Comparison of ENCODE assay signal across 24 mouse cellular contexts in the genomic region with DNA sequence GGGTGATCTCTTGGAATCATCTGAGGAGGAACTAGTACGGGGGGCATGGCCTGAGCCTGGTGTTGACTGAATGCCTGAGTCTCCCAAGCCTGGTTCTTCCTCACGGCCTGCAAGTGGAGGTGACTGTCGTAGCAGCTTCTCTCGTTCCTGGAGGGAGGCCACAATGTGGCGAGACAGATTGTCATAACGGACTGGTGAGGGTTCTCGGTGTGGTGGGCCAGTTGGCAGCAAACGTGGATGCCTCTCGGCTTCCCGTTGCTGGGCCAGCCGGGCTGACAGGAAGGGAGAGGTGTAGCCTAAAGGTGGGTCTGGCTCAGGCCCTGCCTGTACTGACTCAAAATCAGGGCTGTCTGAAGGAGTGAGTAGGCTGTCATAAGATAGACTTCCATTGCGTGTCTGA. TPM values are rescaled to one million over a fixed set of nuclear protein-coding genes. Genes with fewer than 3 reads are reported as not detected.
DNase-seq lines count a peak whose midpoint lies in the region; ATAC-seq and TF ChIP-seq lines count a peak whose summit lies in the region.
"Had no signal": no experiment of that assay in that cellular context is flagged by ENCODE, and none has a peak within 500 bp of the region (broad histone marks: within the 10 kb centered on the region; RNA-seq: fewer than 3 reads in every experiment).

No protein-coding gene starts in this region.

- peaks cover 80% of the 10 kb centered on the region for H3K36me3 ChIP-seq in hindbrain, postnatal 0 days (ENCODE audit: insufficient read depth, low read length)
- peaks cover 28% of the 10 kb centered on the region for H3K36me3 ChIP-seq in hindbrain, embryonic 11.5 days (ENCODE audit: control insufficient read depth, insufficient read depth, low read length)

- H3K27ac ChIP-seq in hindbrain, postnatal 0 days = no peak overlapping the region
- no peak overlapping the region for H3K27ac ChIP-seq in hindbrain, embryonic 11.5 days (ENCODE audit: low read depth, low read length)
- H3K27ac ChIP-seq: gastrocnemius, adult 2 months; limb, embryonic 15.5 days; neural tube, embryonic 13.5 days had no signal

- ATAC-seq in hindbrain, postnatal 0 days = peak; percentile 28; the same call in 1 of the 2 replicates
- ATAC-seq in hindbrain, embryonic 11.5 days (ENCODE audit: low FRiP score) = no peak
- ATAC-seq: CD4-positive, CD25-positive, alpha-beta regulatory T cell, adult 4 months; liver, postnatal 0 days had no signal

- no peaks in the 10 kb centered on the region for H3K4me1 ChIP-seq in hindbrain, postnatal 0 days (ENCODE audit: insufficient read depth, low read length)
- no peaks in the 10 kb centered on the region for H3K4me1 ChIP-seq in hindbrain, embryonic 11.5 days (replicated peaks; ENCODE audit: control insufficient read depth, insufficient read depth, low read length)
- H3K4me1 ChIP-seq: heart, embryonic 12.5 days; limb, embryonic 15.5 days; neural tube, embryonic 13.5 days had no signal

- TF ChIP-seq CTCF in hindbrain, postnatal 0 days (IDR thresholded peaks at IDR 0.05; ENCODE audit: low read depth) = no peak

- H3K9me3 ChIP-seq in hindbrain, postnatal 0 days (ENCODE audit: low read length) = no peaks in the 10 kb centered on the region
- H3K9me3 ChIP-seq in hindbrain, embryonic 11.5 days (ENCODE audit: control insufficient read depth, low read length) = no peaks in the 10 kb centered on the region
- H3K9me3 ChIP-seq: heart, embryonic 12.5 days; limb, embryonic 15.5 days; megakaryocyte, embryonic 14.5 days; neural tube, embryonic 13.5 days had no signal

- WGBS in hindbrain, postnatal 0 days = 85% methylated on average over 12 of the region's 12 CpGs
- WGBS in hindbrain, embryonic 11.5 days = 91% methylated on average over 12 of the region's 12 CpGs

- peak; percentile 24 for DNase-seq in cerebellum, adult 11 months
- DNase-seq in cerebellum, adult 8-10 months = no peak
- DNase-seq in hindbrain, postnatal 0 days (ENCODE audit: low spot score) = no peak
- DNase-seq in hindbrain, embryonic 11.5 days (ENCODE audit: low spot score) = no peak
- peak; percentile 57 for DNase-seq in cerebellum, adult 11-12 months
- peak; percentile 53 to 62 for DNase-seq in cerebellum, postnatal 25 days
- DNase-seq in kidney, postnatal 36 days = no peak
- DNase-seq in ovary, postnatal 14 days (ENCODE audit: low spot score) = no peak
- DNase-seq: adrenal gland, postnatal 14 days; forebrain, postnatal 0 days; gastrocnemius, adult 2 months; kidney, adult 2 months; kidney, postnatal 10 days; liver, postnatal 0 days; thymus, postnatal 36 days had no signal

- no peak overlapping the region for H3K4me3 ChIP-seq in hindbrain, postnatal 0 days (ENCODE audit: low read length)
- no peak overlapping the region for H3K4me3 ChIP-seq in hindbrain, embryonic 11.5 days (ENCODE audit: low read depth, low read length)
- H3K4me3 ChIP-seq: gastrocnemius, adult 2 months; heart, embryonic 12.5 days; limb, embryonic 15.5 days; megakaryocyte, embryonic 14.5 days; neural tube, embryonic 13.5 days had no signal

- H3K27me3 ChIP-seq in hindbrain, postnatal 0 days (ENCODE audit: insufficient read depth, low read length) = no peaks in the 10 kb centered on the region
- H3K27me3 ChIP-seq in hindbrain, embryonic 11.5 days (ENCODE audit: control insufficient read depth, insufficient read depth, low read length) = no peaks in the 10 kb centered on the region
- H3K27me3 ChIP-seq: heart, embryonic 12.5 days; limb, embryonic 15.5 days; megakaryocyte, embryonic 14.5 days; neural tube, embryonic 13.5 days had no signal

- no peak overlapping the region for H3K9ac ChIP-seq in hindbrain, postnatal 0 days (replicated peaks; ENCODE audit: low read length)
- no peak overlapping the region for H3K9ac ChIP-seq in hindbrain, embryonic 11.5 days (ENCODE audit: low read depth, low read length)
- H3K9ac ChIP-seq: forebrain, postnatal 0 days; heart, embryonic 12.5 days; limb, embryonic 15.5 days; liver, postnatal 0 days; neural tube, embryonic 13.5 days had no signal

- H3K4me2 ChIP-seq in hindbrain, postnatal 0 days (ENCODE audit: low read depth, low read length) = no peak overlapping the region
- H3K4me2 ChIP-seq in hindbrain, embryonic 11.5 days (replicated peaks; ENCODE audit: low read depth, low read length) = no peak overlapping the region
- H3K4me2 ChIP-seq: heart, embryonic 12.5 days; limb, embryonic 15.5 days; neural tube, embryonic 13.5 days had no signal

RNA-seq across cellular contexts. Expression of a gene that starts 11.1 kb away (rescaled TPM):
- total RNA-seq in hindbrain, postnatal 0 days (2014; rRNA removed) = 133 and 150 TPM in 2 replicates
- 342 and 347 TPM in 2 replicates for polyA plus RNA-seq in hindbrain, postnatal 0 days (2015; fragmentation: Nextera tagmentation; extraction: Ambion mirVana)
- 185 and 190 TPM in 2 replicates for polyA plus RNA-seq in hindbrain, embryonic 11.5 days (2014; fragmentation: Nextera tagmentation; extraction: Ambion mirVana)

RNA-seq across cellular contexts. Expression of a gene that starts 11.8 kb away (rescaled TPM):
- total RNA-seq in hindbrain, postnatal 0 days (2014; rRNA removed) = 31.4 and 31.6 TPM in 2 replicates
- 47.4 and 47.5 TPM in 2 replicates for polyA plus RNA-seq in hindbrain, postnatal 0 days (2015; fragmentation: Nextera tagmentation; extraction: Ambion mirVana)
- 65.2 and 66.3 TPM in 2 replicates for polyA plus RNA-seq in hindbrain, embryonic 11.5 days (2014; fragmentation: Nextera tagmentation; extraction: Ambion mirVana)

RNA-seq across cellular contexts. Expression of a gene that starts 12.2 kb away (rescaled TPM):
- total RNA-seq in hindbrain, postnatal 0 days (2014; rRNA removed) = not detected in 2 replicates
- polyA plus RNA-seq in hindbrain, postnatal 0 days (2015; fragmentation: Nextera tagmentation; extraction: Ambion mirVana) = not detected in 2 replicates
- polyA plus RNA-seq in hindbrain, embryonic 11.5 days (2014; fragmentation: Nextera tagmentation; extraction: Ambion mirVana) = not detected in 2 replicates
- total RNA-seq: adrenal gland, postnatal 14 days; forebrain, postnatal 0 days; granulocyte monocyte progenitor cell, adult 5-6 weeks had no signal
- polyA plus RNA-seq: CD4-positive, CD25-positive, alpha-beta regulatory T cell, adult 4 months; cortical plate, adult 2 months; embryonic facial prominence, embryonic 11.5 days; forebrain, postnatal 0 days; heart, embryonic 12.5 days; kidney, adult 2 months; limb, embryonic 15.5 days; liver, postnatal 0 days; neural tube, embryonic 13.5 days; small intestine, adult 2 months had no signal

RNA-seq across cellular contexts. Expression of a gene that starts 19.5 kb away (rescaled TPM):
- total RNA-seq in hindbrain, postnatal 0 days (2014; rRNA removed) = 271 and 302 TPM in 2 replicates
- 247 and 248 TPM in 2 replicates for polyA plus RNA-seq in hindbrain, postnatal 0 days (2015; fragmentation: Nextera tagmentation; extraction: Ambion mirVana)
- polyA plus RNA-seq in hindbrain, embryonic 11.5 days (2014; fragmentation: Nextera tagmentation; extraction: Ambion mirVana) = 396 and 408 TPM in 2 replicates

RNA-seq across cellular contexts. Expression of a gene that starts 24.9 kb away (rescaled TPM):
- 38.2 and 41.3 TPM in 2 replicates for total RNA-seq in hindbrain, postnatal 0 days (2014; rRNA removed)
- 14.6 and 16.8 TPM in 2 replicates for polyA plus RNA-seq in hindbrain, postnatal 0 days (2015; fragmentation: Nextera tagmentation; extraction: Ambion mirVana)
- 22.5 and 30.1 TPM in 2 replicates for polyA plus RNA-seq in hindbrain, embryonic 11.5 days (2014; fragmentation: Nextera tagmentation; extraction: Ambion mirVana)

Comparison
In these comparisons a context has a peak if more than half of its experiments do, and no peak if none do; other contexts are left out.
1. DNase-seq: peak in cerebellum, adult 11 months (single experiment), cerebellum, adult 11-12 months (single experiment) and cerebellum, postnatal 25 days (2 of 2); none in cerebellum, adult 8-10 months (single experiment), hindbrain, postnatal 0 days (single experiment), hindbrain, embryonic 11.5 days (single experiment), kidney, postnatal 36 days (0 of 2) and ovary, postnatal 14 days (single experiment).